Mouse (Mus musculus) olfactory bulb, adult 2 months (tissue): ENCODE data around the gene Serinc5. TPM values are rescaled to one million over a fixed set of nuclear protein-coding genes. Genes with fewer than 3 reads are reported as not detected.

Source experiments
- H3K27ac ChIP-seq: fragments of 200-500 bp; 2 replicates; pipeline ENCODE4 v1.5.1; 2012; ENCODE audit warnings: low read depth, low read length; ENCODE audit not compliant: insufficient read depth
- H3K4me1 ChIP-seq: fragments of 200-500 bp; 2 replicates; pipeline ENCODE4 v1.6.1; 2012; ENCODE audit warnings: low read length; ENCODE audit not compliant: control insufficient read depth, insufficient read depth
- H3K4me3 ChIP-seq: fragments of 200-500 bp; 2 replicates; pipeline ENCODE4 v1.5.1; 2012; ENCODE audit warnings: mild to moderate bottlenecking, low read depth, low read length, moderate library complexity; ENCODE audit not compliant: insufficient read depth
- CTCF ChIP-seq: fragments of 200-500 bp; IDR thresholded peaks from 2 replicates; pipeline ENCODE4 v1.5.1; 2012; ENCODE audit warnings: low read depth, mild to moderate bottlenecking, low read length, moderate library complexity; ENCODE audit not compliant: insufficient read depth
- POLR2A ChIP-seq: fragments of 200-500 bp; IDR thresholded peaks from 2 replicates; pipeline ENCODE4 v1.6.1; 2012; ENCODE audit warnings: mild to moderate bottlenecking, low read depth, low read length, moderate library complexity; ENCODE audit not compliant: insufficient read depth
- WGBS: fragments of 180-500 bp; shearing (Covaris S2); methylation state at CpG from one replicate; pipeline ENCODE4 v1.1.7; 2018; 5-methylcytosine and 5-hydroxymethylcytosine counted together
- polyA plus RNA-seq: library from polyadenylated mRNA; stranded (reverse); fragments of >200 nt; gene quantifications from 2 replicates; pipeline ENCODE4 v1.2.4, GENCODE M21; 2012; ENCODE audit warnings: low replicate concordance; ENCODE audit not compliant: missing spikeins, insufficient read depth, insufficient read length

Gene Serinc5
- polyA plus RNA-seq, 1 experiment = not detected

- 0 out of 2 replicates have a peak overlapping the region, but pooled peaks have one; percentile 33 for H3K27ac ChIP-seq
- 54% methylated on average over 8 of the region's 8 CpGs for WGBS
- no peak for TF ChIP-seq CTCF
- peaks cover 10% of the 10 kb centered on the region for H3K4me1 ChIP-seq
- H3K4me3 ChIP-seq = no peak overlapping the region
These were observed 92.5 kb downstream of the Serinc5 start for GRCm38 (mm10) chr13:92703241-92704027.

DNA sequence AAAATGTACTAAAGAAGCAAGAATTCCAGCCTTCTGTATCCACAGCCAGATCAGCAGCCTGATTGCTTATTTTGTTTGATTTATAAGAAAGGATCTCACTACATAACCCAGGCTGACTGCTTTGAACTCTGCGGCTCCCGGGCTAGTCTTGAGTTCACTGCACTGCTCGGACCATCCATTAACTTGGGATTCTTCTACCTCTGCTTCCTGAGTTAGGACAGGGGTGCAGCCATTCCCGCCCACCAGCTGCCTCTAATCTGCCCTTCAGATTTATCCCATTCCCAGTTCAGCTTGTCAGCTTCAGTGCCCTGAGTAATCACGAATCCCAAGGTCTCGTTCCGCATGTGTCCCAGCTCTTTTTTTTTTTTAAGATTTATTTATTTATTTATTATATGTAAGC lies 93.3 kb downstream of the Serinc5 start:
- no peak for TF ChIP-seq POLR2A
- TF ChIP-seq CTCF = no peak
- 73% methylated on average over 7 of the region's 7 CpGs for WGBS
- no peak overlapping the region for H3K27ac ChIP-seq
- H3K4me3 ChIP-seq = no peak overlapping the region
- peaks cover 5% of the 10 kb centered on the region for H3K4me1 ChIP-seq

GRCm38 (mm10) chr13:92705016-92705535 lies 94.2 kb downstream of the Serinc5 start:
- TF ChIP-seq POLR2A = no peak
- TF ChIP-seq CTCF = no peak
- H3K4me3 ChIP-seq = no peak overlapping the region
- H3K4me1 ChIP-seq = peaks cover 5% of the 10 kb centered on the region
- no peak overlapping the region for H3K27ac ChIP-seq
- 95% methylated on average over 7 of the region's 7 CpGs for WGBS

- WGBS = 93% methylated on average over 9 of the region's 9 CpGs
- Histone ChIP-seq H3K4me1 (peaks cover 5% of the 10 kb centered on the region), H3K4me3 (no peak overlapping the region), H3K27ac (no peak overlapping the region)
- TF ChIP-seq POLR2A = no peak
- no peak for TF ChIP-seq CTCF
These were observed 95.6 kb downstream of the Serinc5 start for GRCm38 (mm10) chr13:92706342-92707061.

DNA sequence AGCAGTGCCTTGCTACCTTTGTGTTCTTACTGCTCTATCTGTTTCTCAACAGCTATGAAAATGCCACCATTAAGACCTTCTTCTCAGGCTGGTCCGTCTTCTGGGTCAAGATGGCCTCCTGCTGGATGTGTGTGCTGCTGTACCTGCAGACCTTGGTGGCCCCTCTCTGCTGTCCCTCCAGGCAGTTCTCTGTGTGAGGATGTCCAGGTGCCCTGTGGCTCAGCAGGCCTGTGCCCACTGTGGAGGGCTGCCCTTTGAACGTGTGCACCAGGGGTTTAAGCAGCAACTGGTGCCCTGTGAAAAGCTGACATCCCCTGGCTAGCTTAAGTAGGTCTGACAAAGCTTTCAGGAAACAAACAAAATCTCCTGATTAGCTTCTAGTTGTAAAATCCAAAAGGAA lies 97.0 kb downstream of the Serinc5 start:
- TF ChIP-seq POLR2A = no peak
- TF ChIP-seq CTCF = no peak

DNA sequence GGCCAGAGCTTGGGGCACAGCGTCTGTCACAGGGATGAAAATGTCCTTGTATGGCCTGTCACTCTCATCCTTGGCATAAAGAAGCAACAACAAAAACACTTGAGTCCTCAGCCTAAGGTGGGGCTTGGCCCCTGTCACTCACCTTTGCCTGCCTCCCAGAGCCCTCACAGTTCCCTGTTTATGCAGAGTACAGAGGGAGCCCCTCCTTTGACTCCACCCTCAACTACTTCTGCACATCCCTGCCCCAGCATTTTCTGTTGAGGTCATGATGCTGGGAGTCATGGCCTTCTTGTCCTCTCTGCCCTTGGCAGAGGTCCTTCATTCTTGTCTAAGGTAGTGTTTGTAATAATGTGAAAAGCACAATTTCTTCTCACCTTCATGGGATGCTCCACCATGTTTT lies 97.6 kb downstream of the Serinc5 start:
- TF ChIP-seq POLR2A (no peak), CTCF (no peak)
- WGBS = 82% methylated on average over 1 of the region's 1 CpGs

More for the DNA sequence above, 97.0 kb downstream of the Serinc5 start:
- Histone ChIP-seq H3K4me1 (peaks cover 4% of the 10 kb centered on the region), H3K4me3 (no peak overlapping the region), H3K27ac (no peak overlapping the region)
- WGBS = 62% methylated on average over 2 of the region's 2 CpGs

DNA sequence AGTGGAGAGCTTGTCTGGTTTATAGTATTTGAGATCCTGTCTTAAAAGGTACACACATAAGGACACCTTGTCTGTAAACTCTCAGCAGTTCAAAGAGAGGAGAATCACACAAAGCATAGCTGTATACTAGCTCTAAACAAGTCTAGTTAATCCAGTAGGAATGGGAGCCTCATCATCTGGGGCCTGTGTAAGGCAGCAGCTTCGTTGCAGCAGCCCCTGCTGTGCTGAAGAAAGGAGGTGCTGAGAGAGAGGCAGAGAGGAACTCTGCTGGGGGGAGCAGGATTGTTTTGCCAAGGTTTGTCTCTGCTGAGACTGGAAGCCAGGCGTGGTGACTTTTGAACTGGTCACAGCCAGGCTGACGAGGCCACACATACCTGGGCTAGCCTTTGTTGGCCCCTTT lies 98.6 kb downstream of the Serinc5 start:
- TF ChIP-seq CTCF (no peak), POLR2A (no peak)
- Histone ChIP-seq H3K27ac (no peak overlapping the region), H3K4me1 (no peaks in the 10 kb centered on the region), H3K4me3 (no peak overlapping the region)
- 47% methylated on average over 3 of the region's 3 CpGs for WGBS

More for the DNA sequence above, 97.6 kb downstream of the Serinc5 start:
- Histone ChIP-seq H3K4me3 (no peak overlapping the region), H3K4me1 (no peaks in the 10 kb centered on the region), H3K27ac (no peak overlapping the region)

- Histone ChIP-seq H3K27ac (no peak overlapping the region), H3K4me3 (no peak overlapping the region), H3K4me1 (no peaks in the 10 kb centered on the region)
- WGBS = 93% methylated on average over 1 of the region's 1 CpGs
- no peak for TF ChIP-seq CTCF
- no peak for TF ChIP-seq POLR2A
These were observed 99.5 kb downstream of the Serinc5 start for GRCm38 (mm10) chr13:92710361-92710760.

DNA sequence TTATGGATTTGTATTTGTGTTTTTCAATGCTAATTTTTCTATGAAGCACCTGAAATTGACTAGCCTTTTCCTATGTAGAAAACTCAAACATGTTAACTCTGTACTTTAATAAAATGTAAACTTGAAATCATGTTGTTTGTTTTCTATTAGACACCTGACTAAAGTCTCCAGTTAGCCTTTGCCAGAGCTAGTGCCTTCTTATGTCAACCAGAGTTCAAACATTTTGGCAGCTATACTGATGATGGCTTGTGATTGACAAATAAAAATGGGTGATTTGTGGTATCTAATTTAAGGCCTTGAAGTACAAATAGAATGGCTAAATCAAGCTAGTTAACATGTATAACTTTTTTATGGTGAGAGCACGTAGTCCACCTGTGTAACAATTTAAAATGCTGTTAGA lies 100.9 kb downstream of the Serinc5 start:
- TF ChIP-seq POLR2A (no peak), CTCF (no peak)
- WGBS = 95% methylated on average over 1 of the region's 1 CpGs
- no peaks in the 10 kb centered on the region for H3K4me1 ChIP-seq
- no peak overlapping the region for H3K4me3 ChIP-seq
- H3K27ac ChIP-seq = no peak overlapping the region
